26 mouse cellular contexts compared by ENCODE assay signal in genomic region chr6:87287251-87287650, GRCm38 (mm10).
"Had no signal": no experiment of that assay in that cellular context is flagged by ENCODE, and none has a peak within 500 bp of the region (broad histone marks: within the 10 kb centered on the region; RNA-seq: fewer than 3 reads in every experiment).

No protein-coding gene starts in this region.

- H3K36me3 ChIP-seq: heart, embryonic 10.5 days; intestine, embryonic 15.5 days had no signal

- H3K4me1 ChIP-seq: hindbrain, embryonic 10.5 days; hindbrain, embryonic 12.5 days; limb, embryonic 10.5 days had no signal

- H3K9ac ChIP-seq: heart, embryonic 12.5 days; hindbrain, embryonic 12.5 days; hindbrain, embryonic 14.5 days; intestine, embryonic 15.5 days; kidney, embryonic 15.5 days; limb, embryonic 12.5 days had no signal

- DNase-seq: gastrocnemius, adult 2 months; gastrocnemius, postnatal 10 days; gastrocnemius, postnatal 25 days; heart, adult 18-20 months; heart, postnatal 10 days; heart, postnatal 4 days; kidney, adult 18-20 months; kidney, adult 8-10 months; kidney, postnatal 10 days; kidney, postnatal 25 days; kidney, postnatal 4 days; liver had no signal

- H3K4me2 ChIP-seq: heart, embryonic 12.5 days; hindbrain, embryonic 12.5 days; hindbrain, embryonic 14.5 days; intestine, embryonic 15.5 days; kidney, embryonic 15.5 days; limb, embryonic 12.5 days had no signal

- ATAC-seq: hindbrain, embryonic 16.5 days; inflammation-experienced regulatory T-cells, adult 6 months; intestine, embryonic 15.5 days; intestine, postnatal 0 days had no signal

- H3K9me3 ChIP-seq: heart, embryonic 10.5 days; hindbrain, embryonic 10.5 days; hindbrain, embryonic 12.5 days; intestine, embryonic 15.5 days; limb, embryonic 10.5 days had no signal

- H3K27me3 ChIP-seq: heart, embryonic 12.5 days; hindbrain, embryonic 12.5 days; intestine, embryonic 15.5 days; limb, embryonic 12.5 days had no signal

- H3K27ac ChIP-seq: gastrocnemius, adult 2 months; heart, embryonic 10.5 days; hindbrain, embryonic 10.5 days; hindbrain, embryonic 12.5 days; hindbrain, embryonic 14.5 days; intestine, embryonic 15.5 days; kidney, embryonic 15.5 days; layer of hippocampus, adult 2 months; left cerebral cortex, adult 2 months; limb, embryonic 10.5 days; limb, embryonic 12.5 days had no signal

- H3K4me3 ChIP-seq: gastrocnemius, adult 2 months; heart, embryonic 10.5 days; heart, embryonic 12.5 days; hindbrain, embryonic 10.5 days; hindbrain, embryonic 12.5 days; intestine, embryonic 15.5 days; kidney, embryonic 15.5 days; layer of hippocampus, adult 2 months; left cerebral cortex, adult 2 months; limb, embryonic 10.5 days; limb, embryonic 12.5 days had no signal
